ENCODE assay signal across 17 mouse cellular contexts in the genomic region with DNA sequence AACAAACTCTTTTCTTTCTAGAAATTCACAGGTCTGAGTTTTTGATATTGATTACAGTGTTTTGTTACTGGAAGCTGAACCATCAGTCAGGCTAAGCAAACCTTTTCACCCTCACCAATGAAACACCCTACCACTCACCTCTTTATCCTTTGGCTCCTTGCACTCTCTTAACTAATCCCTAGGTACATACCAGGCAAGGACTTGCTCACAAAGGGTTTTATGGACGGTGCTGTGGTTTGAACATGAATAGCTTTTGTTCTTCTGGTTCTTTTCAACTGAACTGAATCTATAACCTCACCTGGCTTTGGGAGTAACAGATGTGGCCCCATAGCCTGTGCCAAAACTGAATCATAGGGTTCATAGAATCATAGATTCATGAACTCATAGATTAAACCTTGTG.
"Had no signal": no experiment of that assay in that cellular context is flagged by ENCODE, and none has a peak within 500 bp of the region (broad histone marks: within the 10 kb centered on the region; RNA-seq: fewer than 3 reads in every experiment).

No protein-coding gene starts in this region.

- ATAC-seq: liver, postnatal 0 days; lung, postnatal 0 days; midbrain, embryonic 13.5 days; midbrain, embryonic 15.5 days had no signal

- H3K9ac ChIP-seq: liver, embryonic 13.5 days; liver, embryonic 15.5 days; liver, postnatal 0 days; lung, embryonic 15.5 days; midbrain, embryonic 13.5 days; midbrain, embryonic 15.5 days; neural tube, embryonic 12.5 days had no signal

- DNase-seq: liver, embryonic 13.5 days; liver, postnatal 0 days; lung, adult 2 months; lung, postnatal 14 days; lung, postnatal 36 days; right cerebral cortex, postnatal 14 days; thymus, adult 18-20 months; thymus, postnatal 14 days; thymus, postnatal 36 days had no signal

- H3K4me3 ChIP-seq: liver, embryonic 13.5 days; liver, embryonic 15.5 days; lung, embryonic 15.5 days; midbrain, embryonic 10.5 days; midbrain, embryonic 13.5 days; midbrain, embryonic 15.5 days; neural tube, embryonic 12.5 days had no signal

- H3K27ac ChIP-seq: liver, embryonic 13.5 days; liver, embryonic 15.5 days; lung, embryonic 15.5 days; midbrain, embryonic 10.5 days; midbrain, embryonic 13.5 days; midbrain, embryonic 15.5 days; neural tube, embryonic 12.5 days had no signal

- H3K4me1 ChIP-seq: liver, embryonic 13.5 days; liver, embryonic 15.5 days; lung, embryonic 15.5 days; midbrain, embryonic 15.5 days; neural tube, embryonic 12.5 days had no signal

- H3K36me3 ChIP-seq: liver, embryonic 13.5 days; liver, embryonic 15.5 days; lung, embryonic 15.5 days; midbrain, embryonic 10.5 days; midbrain, embryonic 13.5 days; midbrain, embryonic 15.5 days; neural tube, embryonic 12.5 days had no signal

- H3K27me3 ChIP-seq: liver, embryonic 13.5 days; liver, embryonic 15.5 days; lung, embryonic 15.5 days; neural tube, embryonic 12.5 days had no signal

- H3K4me2 ChIP-seq: liver, embryonic 11.5 days; liver, embryonic 13.5 days; liver, embryonic 15.5 days; lung, embryonic 15.5 days; midbrain, embryonic 13.5 days; midbrain, embryonic 15.5 days; neural tube, embryonic 12.5 days had no signal

- H3K9me3 ChIP-seq: liver, embryonic 13.5 days; liver, embryonic 15.5 days; lung, embryonic 15.5 days; midbrain, embryonic 10.5 days; midbrain, embryonic 13.5 days; midbrain, embryonic 15.5 days; neural tube, embryonic 12.5 days had no signal
